Mouse (Mus musculus) right cerebral cortex, postnatal 4 days (tissue): ENCODE measurements around the gene Hck.

Experiments
- DNase-seq: peaks from one replicate; pipeline ENCODE4 v3.0.0-alpha.2; 2022

Gene Hck

DNA sequence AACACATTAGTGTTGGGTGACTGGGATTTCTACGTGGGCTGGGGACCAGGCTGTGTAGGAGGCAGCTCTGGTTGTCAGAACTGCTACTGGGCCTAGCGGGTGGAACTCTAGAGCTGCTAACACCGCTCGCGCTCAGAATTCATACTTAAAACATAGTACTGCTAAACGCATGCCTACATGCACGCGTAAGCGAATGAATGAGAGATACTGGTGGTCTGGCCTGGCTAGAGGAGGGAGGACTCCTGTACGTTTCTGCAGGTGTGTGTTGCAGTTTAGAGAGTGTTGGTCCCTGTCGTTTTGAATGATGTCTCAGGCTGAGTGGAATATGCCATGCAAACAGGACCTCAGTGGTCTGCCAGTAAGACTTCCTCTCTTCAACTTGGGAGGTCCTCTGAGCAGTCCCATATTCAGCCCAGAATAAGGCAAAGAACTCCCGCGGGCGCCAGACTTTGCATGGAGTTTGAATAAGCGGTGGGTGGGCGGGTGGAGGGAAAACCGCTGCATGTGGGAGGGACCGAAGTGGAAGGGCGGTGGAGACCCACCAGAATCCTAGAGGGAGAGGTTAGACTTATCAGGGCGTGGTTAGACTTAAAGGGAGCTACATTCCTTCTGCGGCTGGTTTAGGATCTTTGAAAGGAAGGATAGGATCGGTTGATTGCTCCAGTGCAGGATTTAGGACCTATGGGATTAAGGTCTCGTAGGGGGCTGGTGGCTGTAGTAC is 1.1 kb upstream of the Hck start:
- DNase-seq: no peak

DNA sequence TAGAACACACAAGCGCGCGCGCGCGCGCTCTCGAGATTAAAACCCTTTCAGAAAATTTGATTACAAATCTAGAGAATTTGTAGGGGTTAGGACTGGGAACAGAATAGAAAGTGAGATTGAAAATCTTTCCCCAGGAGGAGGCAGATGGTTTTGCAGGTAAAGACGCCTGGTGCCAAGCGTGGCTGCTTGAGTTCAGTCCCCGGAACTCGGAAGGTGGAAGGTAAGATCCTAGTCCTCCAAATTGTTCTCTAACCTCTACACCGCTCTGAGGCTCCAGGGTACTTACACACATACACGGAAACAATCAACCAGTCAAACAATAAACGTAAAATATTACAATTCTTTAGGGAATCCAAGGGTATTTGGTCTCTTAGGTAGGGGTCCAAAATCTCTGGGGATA is 466 bp upstream of the Hck start:
- no peak for DNase-seq

DNA sequence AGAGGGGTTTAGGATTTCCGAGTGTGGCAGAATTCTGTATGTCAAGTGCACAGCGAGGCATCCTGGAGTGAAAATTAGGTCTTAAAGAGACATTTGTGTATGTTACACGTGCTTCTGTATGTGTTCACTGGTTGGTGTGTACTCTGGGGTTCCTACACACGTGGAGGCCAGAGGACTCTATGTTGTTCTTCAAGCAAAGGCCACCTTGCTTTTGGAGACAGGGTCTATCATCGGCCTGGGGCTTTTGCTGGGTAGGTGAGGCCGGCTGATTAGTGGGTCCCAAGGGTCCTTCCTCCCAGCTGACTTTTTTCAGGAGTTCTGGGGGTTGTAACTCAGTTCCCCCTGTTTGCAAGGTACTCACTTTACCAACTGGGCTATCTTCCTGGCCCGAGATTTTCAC is 1.3 kb downstream of the Hck start:
- no peak for DNase-seq

GRCm38 (mm10) chr2:153111298-153111697 is 3.0 kb downstream of the Hck start:
- no peak for DNase-seq

DNA sequence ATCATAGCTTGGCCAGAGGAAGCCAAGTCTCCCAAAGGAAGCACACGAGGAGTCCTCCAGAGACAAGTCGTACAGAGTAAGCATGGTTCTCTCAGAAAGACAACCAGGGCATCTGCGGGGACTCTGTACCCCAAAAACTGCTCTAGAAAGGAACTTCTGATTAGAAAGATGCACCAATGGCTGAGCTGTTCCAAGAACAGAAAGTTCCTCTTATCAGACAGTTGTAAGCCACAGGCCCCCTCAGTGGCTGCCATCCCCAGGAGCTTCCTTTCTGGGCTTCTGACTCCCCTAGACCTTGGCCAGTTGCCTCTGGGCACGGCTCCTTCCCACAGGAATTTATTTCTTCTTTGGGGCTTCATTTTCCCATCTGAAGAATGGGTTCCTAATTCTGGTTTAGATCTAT is 7.4 kb downstream of the Hck start:
- DNase-seq: no peak

- DNase-seq: no peak
These were observed 8.8 kb downstream of the Hck start for GRCm38 (mm10) chr2:153117051-153117486.

GRCm38 (mm10) chr2:153119488-153119887 is 11.2 kb downstream of the Hck start:
- no peak for DNase-seq

DNA sequence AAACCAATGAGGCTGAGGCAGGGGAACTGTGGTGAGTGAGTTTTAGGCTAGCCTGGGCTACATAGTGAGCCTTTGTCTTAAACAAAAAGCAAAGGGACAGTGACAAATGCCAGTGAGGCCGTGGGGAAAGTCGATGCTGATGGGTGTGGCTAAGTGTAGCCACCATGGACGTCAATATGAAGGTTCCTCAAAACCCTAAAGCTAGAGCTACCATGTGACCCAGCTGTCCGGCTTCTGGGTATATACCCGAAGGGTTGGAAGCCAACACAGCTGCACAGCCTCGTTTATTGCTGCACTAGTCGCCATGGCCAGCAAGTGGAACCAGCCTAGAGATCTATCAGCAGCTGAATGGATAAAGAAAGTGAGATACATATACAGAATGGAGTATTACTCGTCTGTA is 11.9 kb downstream of the Hck start:
- DNase-seq: no peak

- no peak for DNase-seq
These were observed 13.8 kb downstream of the Hck start for GRCm38 (mm10) chr2:153121821-153122615.

- DNase-seq: no peak
These were observed 14.4 kb downstream of the Hck start for GRCm38 (mm10) chr2:153122701-153123100.

DNA sequence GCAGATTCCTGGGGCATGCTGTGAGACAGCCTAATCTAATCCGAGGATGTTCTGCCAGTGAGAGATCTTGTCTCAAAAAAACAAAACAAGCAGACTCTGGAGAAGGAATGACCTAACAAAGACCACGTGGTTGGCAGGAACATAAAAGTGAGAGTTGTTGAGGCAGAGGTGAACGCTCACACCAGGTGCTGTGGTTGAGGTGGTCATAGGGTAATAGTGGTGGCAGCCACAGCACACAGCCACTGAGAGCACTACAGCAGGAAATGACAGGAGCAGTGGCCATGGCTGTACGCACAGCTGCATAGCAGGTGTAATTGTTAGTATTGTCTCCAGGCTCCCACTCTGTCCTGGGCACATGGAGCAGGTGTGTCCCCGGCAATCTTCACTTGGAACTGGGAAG is 17.6 kb downstream of the Hck start:
- DNase-seq: no peak

GRCm38 (mm10) chr2:153131019-153131418 is 22.8 kb downstream of the Hck start:
- DNase-seq: peak; percentile 19

GRCm38 (mm10) chr2:153134237-153134636 is 26.0 kb downstream of the Hck start:
- DNase-seq: no peak

DNA sequence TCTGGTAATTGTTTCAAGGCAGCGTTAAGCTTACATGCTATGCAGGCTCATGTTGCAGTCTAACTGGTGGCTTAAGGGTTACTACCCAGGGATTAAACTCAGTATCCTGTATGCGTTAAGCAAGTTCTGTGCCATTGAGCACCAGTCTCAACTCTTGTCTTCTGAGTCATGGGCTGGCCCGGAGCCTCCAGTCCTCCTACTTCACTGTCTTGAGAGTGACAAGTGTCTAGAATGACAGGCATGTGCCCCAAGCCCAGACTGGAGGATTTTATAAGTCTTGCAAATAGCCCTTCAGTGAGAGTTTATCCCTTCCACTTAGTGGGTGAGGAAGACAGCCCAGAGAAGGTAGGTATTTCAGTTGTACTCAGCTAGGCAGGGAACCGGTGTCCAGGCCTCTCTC is 27.9 kb downstream of the Hck start:
- no peak for DNase-seq

- DNase-seq: no peak
These were observed 30.9 kb downstream of the Hck start for GRCm38 (mm10) chr2:153139158-153139557.

DNA sequence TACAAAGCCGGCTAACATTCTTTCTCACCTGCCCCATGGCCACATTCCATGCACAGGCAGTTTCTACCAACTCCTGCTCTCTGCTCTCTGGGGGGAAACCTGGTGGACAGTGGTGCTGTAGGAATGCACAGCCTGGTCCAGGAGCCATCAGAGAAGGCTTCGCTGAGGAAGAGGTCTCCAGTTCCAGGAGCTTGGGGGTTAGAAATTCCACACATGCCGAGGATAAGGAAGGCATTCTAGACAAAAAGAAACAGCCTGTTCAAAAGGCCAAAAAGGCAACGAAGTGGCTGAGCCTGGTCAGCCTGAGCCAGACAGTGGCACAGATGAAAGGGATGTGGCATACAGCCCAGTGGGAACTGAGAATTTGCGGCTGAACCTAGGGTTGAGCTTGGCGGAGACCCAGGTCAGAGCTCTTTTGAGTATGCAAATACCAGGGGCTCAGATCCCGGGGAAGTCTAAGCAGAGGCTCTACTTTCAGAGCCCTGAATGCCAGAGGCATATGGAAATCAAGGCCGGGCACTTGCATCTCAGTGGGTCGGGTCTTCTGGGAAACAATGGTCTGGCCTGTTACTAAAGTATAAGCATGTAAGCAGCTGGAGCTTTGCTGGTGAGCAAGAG is 31.8 kb downstream of the Hck start:
- DNase-seq: peak; percentile 26

DNA sequence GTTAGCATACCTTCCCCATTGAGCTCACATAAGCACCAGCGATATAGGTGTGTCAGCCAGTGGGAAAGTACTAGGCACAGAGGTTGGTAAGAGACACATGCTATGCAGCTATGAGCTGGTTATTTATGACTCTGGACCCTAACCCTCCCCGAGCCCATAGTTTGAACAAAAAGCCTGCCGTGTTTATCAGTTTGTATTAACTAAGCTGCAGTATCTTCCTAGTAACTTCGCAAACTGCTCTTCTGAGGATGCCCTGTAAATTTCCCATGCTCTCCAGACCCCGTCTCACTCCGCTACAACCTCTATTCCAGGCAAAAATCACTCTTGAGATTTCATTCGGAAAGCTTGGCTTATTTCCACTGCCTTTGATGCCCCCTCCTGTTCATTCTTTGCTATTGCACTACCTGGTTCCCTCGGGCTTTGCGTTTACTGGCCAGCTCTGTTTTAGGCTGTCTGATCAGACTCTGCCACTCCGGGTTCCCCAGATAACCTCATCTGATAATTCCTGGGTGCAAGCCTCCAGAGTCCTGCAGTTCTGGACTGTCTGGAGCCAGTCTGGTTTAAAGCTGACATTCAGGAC is 34.4 kb downstream of the Hck start:
- DNase-seq: peak; percentile 44

DNA sequence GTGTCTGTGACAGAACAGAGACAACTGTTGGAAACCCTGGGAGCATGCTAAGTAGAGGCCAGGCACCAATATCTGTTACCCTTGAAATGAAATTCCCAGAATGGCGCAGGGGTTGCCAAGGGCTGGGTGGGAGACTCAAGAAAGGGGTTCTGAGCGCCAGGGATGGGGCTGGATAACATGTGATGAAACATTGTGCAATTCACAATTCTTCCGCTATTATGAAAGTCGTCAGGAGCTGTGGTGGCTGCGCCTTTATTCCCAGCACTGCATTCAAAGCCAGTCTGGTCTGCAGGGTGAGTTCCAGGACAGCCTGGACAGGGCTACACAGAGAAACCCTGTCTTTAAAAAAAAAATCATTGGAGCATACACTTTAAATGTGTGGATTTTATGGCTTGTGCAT is 37.1 kb downstream of the Hck start:
- no peak for DNase-seq

DNA sequence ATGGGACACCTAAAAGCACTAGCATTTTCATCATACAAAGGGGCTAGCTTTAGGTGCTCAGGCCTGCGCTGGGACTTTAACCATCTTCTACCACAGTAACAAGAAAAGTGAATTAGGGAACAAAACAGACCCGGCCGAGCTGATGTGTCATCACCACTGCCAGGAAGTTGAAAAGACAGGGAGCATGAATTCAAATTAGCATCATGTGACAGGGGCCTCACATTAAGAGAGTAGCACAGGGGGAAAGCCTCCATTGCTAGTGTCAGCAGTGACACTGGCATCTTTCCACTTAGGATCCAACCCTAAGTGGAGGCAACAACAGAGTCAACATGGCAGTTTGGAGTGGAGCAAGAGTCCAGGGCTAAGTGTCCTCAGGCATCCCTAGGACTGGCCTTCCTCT is 39.0 kb downstream of the Hck start:
- no peak for DNase-seq

- DNase-seq: peak; percentile 75
These were observed 39.4 kb downstream of the Hck start for GRCm38 (mm10) chr2:153147715-153148114.

DNA sequence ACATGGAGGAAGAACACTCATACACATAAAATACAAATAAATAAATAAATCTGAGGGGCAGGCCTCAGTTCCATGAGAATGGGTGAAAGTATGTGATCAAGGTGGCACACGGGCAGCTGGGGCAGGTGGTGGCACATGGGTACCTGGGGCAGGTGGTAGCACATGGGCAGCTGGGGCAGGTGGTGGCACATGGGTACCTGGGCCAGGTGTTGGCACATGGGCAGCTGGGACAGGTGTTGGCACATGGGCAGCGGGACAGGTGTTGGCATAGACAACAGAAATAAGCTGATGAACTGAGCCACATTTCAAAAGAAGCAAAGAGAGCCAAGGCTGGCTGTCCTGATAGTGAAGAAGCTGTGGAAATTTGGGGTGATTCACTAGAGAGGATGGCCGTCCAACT is 41.5 kb downstream of the Hck start:
- DNase-seq: no peak

- no peak for DNase-seq
These were observed 42.8 kb downstream of the Hck start for GRCm38 (mm10) chr2:153151026-153151425.

DNA sequence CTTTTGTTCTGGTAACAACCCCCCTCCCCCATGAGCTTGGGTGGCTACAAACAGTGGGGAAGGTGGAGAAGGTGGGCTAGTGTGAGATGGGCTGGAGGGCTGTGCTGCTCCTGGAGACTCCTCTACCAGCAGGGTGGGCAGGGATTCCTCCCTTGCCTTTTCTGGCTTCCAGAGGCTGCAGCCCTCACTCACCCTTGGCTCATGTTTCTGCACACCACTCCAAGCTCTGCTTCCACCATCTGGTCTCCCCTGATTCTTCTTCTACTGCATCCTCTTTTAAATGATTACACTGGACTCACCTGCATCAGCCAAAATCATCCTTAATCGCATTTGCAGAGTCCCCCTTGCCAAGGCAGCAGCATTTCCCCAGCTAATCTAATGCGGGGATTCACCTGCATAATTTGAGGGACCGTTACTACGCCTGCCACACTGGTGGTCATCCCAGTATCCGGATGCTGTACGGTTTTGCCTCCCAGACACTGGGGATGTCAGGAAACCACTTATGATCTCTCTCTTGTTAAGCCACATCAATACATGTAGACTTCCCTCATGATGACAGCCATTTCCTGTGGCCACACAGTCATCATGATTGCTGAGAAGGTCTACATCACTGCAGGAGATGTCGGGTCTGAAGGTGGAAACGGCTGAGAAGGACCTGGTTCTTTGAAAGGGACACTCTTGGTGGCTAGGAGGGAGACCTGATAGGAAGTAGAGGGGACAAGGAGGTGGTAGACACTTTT is 43.8 kb downstream of the Hck start:
- DNase-seq: no peak
